Mouse (Mus musculus) hindbrain, embryonic 11.5 days (tissue): ENCODE data around the gene Parp6. TPM values are rescaled to one million over a fixed set of nuclear protein-coding genes. Genes with fewer than 3 reads are reported as not detected.

ENCODE experiments used
- ATAC-seq: fragments of 200-750 bp; cut with Nextera tagmentation; 2 replicates; pipeline ENCODE4 v1.8.0; 2017; ENCODE audit warnings: mild to moderate bottlenecking, moderate TSS enrichment, moderate library complexity; ENCODE audit not compliant: low FRiP score
- DNase-seq: peaks from one replicate; pipeline ENCODE4 v3.0.0-alpha.2; 2015; ENCODE audit warnings: low spot score
- H3K27ac ChIP-seq: fragments of 300-500 bp; sonication (generic); 2 replicates; pipeline ENCODE4 v1.5.1; 2014; ENCODE audit warnings: mild to moderate bottlenecking, low read depth, low read length
- H3K27me3 ChIP-seq: fragments of 300-500 bp; sonication (generic); 2 replicates; pipeline ENCODE4 v1.6.1; 2014; ENCODE audit warnings: mild to moderate bottlenecking, low read length, moderate library complexity, mixed read lengths; ENCODE audit not compliant: control insufficient read depth, insufficient read depth
- H3K36me3 ChIP-seq: fragments of 300-500 bp; sonication (generic); 2 replicates; pipeline ENCODE4 v1.6.1; 2014; ENCODE audit warnings: mild to moderate bottlenecking, low read length, moderate library complexity, mixed read lengths; ENCODE audit not compliant: control insufficient read depth, insufficient read depth
- H3K4me1 ChIP-seq: fragments of 300-500 bp; sonication (generic); replicated peaks from 2 replicates; pipeline ENCODE4 v1.6.1; 2014; ENCODE audit warnings: low read length, mixed read lengths; ENCODE audit not compliant: control insufficient read depth, insufficient read depth
- H3K4me2 ChIP-seq: fragments of 300-500 bp; sonication (generic); replicated peaks from 2 replicates; pipeline ENCODE4 v1.6.1; 2014; ENCODE audit warnings: mild to moderate bottlenecking, low read depth, low read length
- H3K4me3 ChIP-seq: fragments of 300-500 bp; sonication (generic); 2 replicates; pipeline ENCODE4 v1.5.1; 2014; ENCODE audit warnings: low read depth, low read length
- H3K9ac ChIP-seq: fragments of 300-500 bp; sonication (generic); 2 replicates; pipeline ENCODE4 v1.6.1; 2014; ENCODE audit warnings: low read depth, low read length
- H3K9me3 ChIP-seq: fragments of 300-500 bp; sonication (generic); 2 replicates; pipeline ENCODE4 v1.6.1; 2016; ENCODE audit warnings: low read length; ENCODE audit not compliant: control insufficient read depth
- WGBS: fragments of 180-500 bp; shearing (Covaris S2); extraction: QIAGEN DNeasy Blood & Tissue Kit; methylation state at CpG from one replicate; pipeline ENCODE4 v1.1.7; 2014; 5-methylcytosine and 5-hydroxymethylcytosine counted together
- polyA plus RNA-seq: library from polyadenylated mRNA; unstranded; fragments of >200 nt; fragmentation: Nextera tagmentation; extraction: Ambion mirVana; gene quantifications from 2 replicates; pipeline ENCODE4 v1.2.1, GENCODE M21; 2014

Parp6 gene
- polyA plus RNA-seq, 1 experiment from 2014 or later, result 133 TPM

GRCm38 (mm10) chr9:59660421-59660820 lies 43.3 kb downstream of the Parp6 start:
- no peaks in the 10 kb centered on the region for H3K27me3 ChIP-seq
- H3K36me3 ChIP-seq, result peaks cover 10% of the 10 kb centered on the region; the same call in 1 of the 2 replicates
- no peak overlapping the region for H3K27ac ChIP-seq

GRCm38 (mm10) chr9:59661298-59661975 lies 44.4 kb downstream of the Parp6 start:
- WGBS, result 71% methylated on average over 6 of the region's 6 CpGs
- no peak for ATAC-seq

More at GRCm38 (mm10) chr9:59660421-59660820, 43.3 kb downstream of the Parp6 start:
- Histone ChIP-seq H3K4me1 (peaks cover 18% of the 10 kb centered on the region), H3K4me2 (peak overlapping the region; percentile 31; the same call in 1 of the 2 replicates), H3K4me3 (no peak overlapping the region), H3K9me3 (no peaks in the 10 kb centered on the region), H3K9ac (no peak overlapping the region; the same call in 1 of the 2 replicates)
- 63% methylated on average over 10 of the region's 10 CpGs for WGBS
- ATAC-seq (no peak), DNase-seq (no peak)

GRCm38 (mm10) chr9:59663226-59663625 lies 46.1 kb downstream of the Parp6 start:
- Histone ChIP-seq H3K4me1 (peaks cover 16% of the 10 kb centered on the region), H3K27me3 (no peaks in the 10 kb centered on the region), H3K9ac (no peak overlapping the region), H3K9me3 (no peaks in the 10 kb centered on the region), H3K4me2 (no peak overlapping the region), H3K4me3 (no peak overlapping the region), H3K27ac (no peak overlapping the region), H3K36me3 (peaks cover 19% of the 10 kb centered on the region)
- ATAC-seq (no peak), DNase-seq (no peak)
- 85% methylated on average over 7 of the region's 7 CpGs for WGBS

More at GRCm38 (mm10) chr9:59661298-59661975, 44.4 kb downstream of the Parp6 start:
- no peak overlapping the region for H3K9ac ChIP-seq
- no peak overlapping the region for H3K4me2 ChIP-seq
- H3K9me3 ChIP-seq, result no peaks in the 10 kb centered on the region
- peaks cover 18% of the 10 kb centered on the region for H3K4me1 ChIP-seq
- no peak overlapping the region for H3K4me3 ChIP-seq
- no peak overlapping the region for H3K27ac ChIP-seq
- peaks cover 10% of the 10 kb centered on the region; the same call in 1 of the 2 replicates for H3K36me3 ChIP-seq
- no peaks in the 10 kb centered on the region for H3K27me3 ChIP-seq
- DNase-seq, result no peak

GRCm38 (mm10) chr9:59663957-59664356 lies 46.9 kb downstream of the Parp6 start:
- no peaks in the 10 kb centered on the region for H3K27me3 ChIP-seq
- H3K36me3 ChIP-seq, result peaks cover 21% of the 10 kb centered on the region
- H3K4me1 ChIP-seq, result peaks cover 15% of the 10 kb centered on the region
- H3K9ac ChIP-seq, result no peak overlapping the region
- 68% methylated on average over 3 of the region's 3 CpGs for WGBS
- no peak overlapping the region for H3K4me3 ChIP-seq
- no peaks in the 10 kb centered on the region for H3K9me3 ChIP-seq
- no peak for DNase-seq
- no peak overlapping the region for H3K4me2 ChIP-seq
- ATAC-seq, result no peak
- H3K27ac ChIP-seq, result no peak overlapping the region

GRCm38 (mm10) chr9:59664664-59665256 lies 47.7 kb downstream of the Parp6 start:
- H3K9me3 ChIP-seq, result no peaks in the 10 kb centered on the region
- peaks cover 14% of the 10 kb centered on the region for H3K4me1 ChIP-seq
- H3K9ac ChIP-seq, result no peak overlapping the region
- no peak for ATAC-seq
- H3K4me2 ChIP-seq, result no peak overlapping the region
- peaks cover 21% of the 10 kb centered on the region for H3K36me3 ChIP-seq
- no peak overlapping the region for H3K27ac ChIP-seq
- DNase-seq, result no peak
- H3K27me3 ChIP-seq, result no peaks in the 10 kb centered on the region
- no peak overlapping the region for H3K4me3 ChIP-seq
- WGBS, result 90% methylated on average over 4 of the region's 4 CpGs

GRCm38 (mm10) chr9:59666016-59666415 lies 48.9 kb downstream of the Parp6 start:
- WGBS, result 93% methylated on average over 8 of the region's 8 CpGs
- DNase-seq (no peak), ATAC-seq (no peak)
- Histone ChIP-seq H3K27me3 (no peaks in the 10 kb centered on the region), H3K4me2 (no peak overlapping the region), H3K27ac (no peak overlapping the region), H3K4me3 (no peak overlapping the region), H3K4me1 (peaks cover 7% of the 10 kb centered on the region; the same call in 1 of the 2 replicates), H3K9ac (no peak overlapping the region), H3K9me3 (no peaks in the 10 kb centered on the region), H3K36me3 (peaks cover 25% of the 10 kb centered on the region)

- Histone ChIP-seq H3K4me2 (no peak overlapping the region), H3K4me3 (no peak overlapping the region), H3K9ac (no peak overlapping the region), H3K27ac (no peak overlapping the region), H3K4me1 (no peaks in the 10 kb centered on the region), H3K9me3 (no peaks in the 10 kb centered on the region), H3K27me3 (no peaks in the 10 kb centered on the region), H3K36me3 (peaks cover 26% of the 10 kb centered on the region)
- WGBS, result 72% methylated on average over 1 of the region's 1 CpGs
- no peak for ATAC-seq
- DNase-seq, result no peak
These were observed 49.7 kb downstream of the Parp6 start for GRCm38 (mm10) chr9:59666813-59667212.

- WGBS, result 89% methylated on average over 4 of the region's 4 CpGs
These were observed 50.2 kb downstream of the Parp6 start for GRCm38 (mm10) chr9:59667250-59667649.

GRCm38 (mm10) chr9:59667904-59668303 lies 50.8 kb downstream of the Parp6 start:
- no peak for ATAC-seq
- H3K9ac ChIP-seq, result no peak overlapping the region
- H3K9me3 ChIP-seq, result no peaks in the 10 kb centered on the region
- no peaks in the 10 kb centered on the region for H3K4me1 ChIP-seq
- no peak overlapping the region for H3K4me3 ChIP-seq
- H3K27ac ChIP-seq, result no peak overlapping the region
- no peak overlapping the region for H3K4me2 ChIP-seq
- peaks cover 33% of the 10 kb centered on the region for H3K36me3 ChIP-seq
- H3K27me3 ChIP-seq, result no peaks in the 10 kb centered on the region
- DNase-seq, result no peak
- WGBS, result 89% methylated on average over 6 of the region's 6 CpGs

More at GRCm38 (mm10) chr9:59667250-59667649, 50.2 kb downstream of the Parp6 start:
- Histone ChIP-seq H3K4me3 (no peak overlapping the region), H3K4me1 (no peaks in the 10 kb centered on the region), H3K27ac (no peak overlapping the region), H3K36me3 (peaks cover 27% of the 10 kb centered on the region), H3K4me2 (no peak overlapping the region), H3K9me3 (no peaks in the 10 kb centered on the region), H3K27me3 (no peaks in the 10 kb centered on the region), H3K9ac (no peak overlapping the region)
- ATAC-seq (no peak), DNase-seq (no peak)
